Mouse (Mus musculus) adrenal gland, adult (tissue): ENCODE results near the gene Cacna2d3.

ENCODE experiments used
- DNase-seq, 2 experiments: peaks; one replicate each; pipeline ENCODE4 v3.0.0; 2022 to 2023; ENCODE audit warnings: low spot score in 1 of 2; ENCODE audit not compliant: inconsistent age in 2 of 2

The Cacna2d3 gene

DNA sequence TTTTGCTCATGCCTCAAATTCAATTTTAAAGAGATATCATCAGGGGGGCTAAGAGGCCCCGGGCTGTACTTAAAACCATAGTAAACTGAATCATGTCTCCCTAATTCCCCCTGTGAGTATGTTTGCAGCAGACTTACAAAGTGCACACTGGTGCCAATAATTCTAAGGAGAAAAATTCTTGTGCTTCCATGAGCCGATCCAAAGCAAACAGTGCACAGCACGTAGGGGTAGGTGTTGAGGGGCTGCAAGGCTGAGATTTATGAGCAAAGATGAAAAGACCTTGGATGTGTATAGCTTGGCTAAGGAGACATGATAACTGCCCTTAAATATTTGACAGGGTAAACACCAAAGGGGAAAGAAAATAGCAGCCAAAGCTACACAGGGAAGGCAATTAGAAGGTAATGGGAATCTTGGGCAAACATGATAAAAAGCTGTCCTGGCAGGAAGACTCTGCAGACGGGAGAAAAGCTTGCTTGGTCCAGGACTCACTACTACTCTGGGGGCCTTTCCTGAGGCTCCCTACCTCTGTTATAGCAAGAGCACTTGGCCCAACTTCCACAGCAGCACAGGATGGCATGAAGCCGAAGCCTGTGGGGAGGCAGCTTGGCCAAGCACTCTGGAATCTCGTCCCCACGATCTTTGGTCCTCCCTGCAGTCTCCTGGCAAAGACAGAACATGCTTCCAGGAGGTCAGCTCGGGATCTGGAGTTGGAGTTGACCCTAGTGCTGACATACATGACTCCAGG, 222.9 kb downstream of the Cacna2d3 start:
- no peak for DNase-seq

- no peak for DNase-seq
These were observed 225.1 kb downstream of the Cacna2d3 start for GRCm38 (mm10) chr14:29496552-29496951.

GRCm38 (mm10) chr14:29491786-29492185, 229.9 kb downstream of the Cacna2d3 start:
- DNase-seq = no peak

GRCm38 (mm10) chr14:29485416-29485815, 236.2 kb downstream of the Cacna2d3 start:
- DNase-seq = no peak

GRCm38 (mm10) chr14:29478403-29478983, 243.2 kb downstream of the Cacna2d3 start:
- DNase-seq = no peak

DNA sequence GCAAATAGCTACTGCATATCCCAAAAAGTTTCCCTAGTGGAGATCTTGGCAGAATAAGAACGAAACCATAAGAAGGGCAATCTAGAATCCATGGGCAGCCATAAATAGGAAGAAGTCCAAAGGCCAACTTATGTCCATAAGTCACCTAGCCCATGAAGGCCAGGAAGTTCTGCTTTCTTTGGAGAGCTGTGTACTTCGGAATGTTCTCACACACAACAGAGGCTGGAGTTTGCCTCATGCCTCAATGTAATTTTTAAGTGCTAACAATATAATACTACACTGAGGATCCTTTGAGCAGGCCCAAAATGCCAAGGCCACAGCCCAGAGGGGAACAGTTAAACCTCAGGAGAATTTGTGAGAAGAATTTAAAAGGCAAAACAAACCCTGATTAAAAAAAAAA, 257.4 kb downstream of the Cacna2d3 start:
- peak in 1 of 2 experiments; percentile 54 for DNase-seq

DNA sequence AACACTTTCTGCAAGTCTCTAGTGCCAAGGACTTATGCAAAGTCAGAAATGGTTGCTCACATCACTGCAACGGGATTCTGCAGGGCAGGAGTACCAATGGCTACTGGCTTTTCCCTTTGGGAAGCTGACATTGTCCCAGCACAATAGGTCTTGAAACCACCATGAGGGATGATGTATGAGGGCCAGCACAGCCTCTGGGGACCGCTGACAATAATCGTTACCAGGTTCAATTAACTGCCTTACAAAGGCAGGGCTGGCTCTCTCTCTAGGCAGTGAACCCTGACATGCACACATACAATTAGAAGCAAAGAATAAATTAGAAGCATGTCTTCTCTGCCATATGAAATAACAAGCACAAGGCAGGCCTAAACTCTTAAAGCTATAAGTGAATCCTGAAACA, 272.5 kb downstream of the Cacna2d3 start:
- DNase-seq = no peak

- DNase-seq = peak; percentile 27 to 85
These were observed 278.3 kb downstream of the Cacna2d3 start for GRCm38 (mm10) chr14:29443091-29444026.

GRCm38 (mm10) chr14:29442476-29442875, 279.2 kb downstream of the Cacna2d3 start:
- no peak for DNase-seq

DNA sequence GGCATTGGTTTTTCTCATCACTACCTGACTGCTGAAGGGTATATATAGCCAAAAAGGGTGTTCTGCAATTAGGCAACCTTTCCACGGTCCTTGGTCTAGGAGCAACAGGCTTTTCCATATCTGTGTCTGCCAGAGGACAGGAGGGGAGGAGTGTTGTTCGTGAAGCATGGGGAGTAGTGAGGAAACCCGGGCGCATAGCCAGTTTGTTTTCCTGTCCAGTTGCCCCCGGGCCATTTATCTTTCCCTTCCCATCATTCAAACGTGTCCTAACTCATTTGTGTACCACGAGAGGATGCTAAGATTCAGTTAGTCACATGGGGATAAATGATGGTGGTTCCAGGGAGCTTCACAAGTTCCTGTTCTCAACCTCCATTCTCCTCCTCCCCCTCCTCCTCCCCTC, 283.0 kb downstream of the Cacna2d3 start:
- DNase-seq = peak in 1 of 2 experiments; percentile 39

DNA sequence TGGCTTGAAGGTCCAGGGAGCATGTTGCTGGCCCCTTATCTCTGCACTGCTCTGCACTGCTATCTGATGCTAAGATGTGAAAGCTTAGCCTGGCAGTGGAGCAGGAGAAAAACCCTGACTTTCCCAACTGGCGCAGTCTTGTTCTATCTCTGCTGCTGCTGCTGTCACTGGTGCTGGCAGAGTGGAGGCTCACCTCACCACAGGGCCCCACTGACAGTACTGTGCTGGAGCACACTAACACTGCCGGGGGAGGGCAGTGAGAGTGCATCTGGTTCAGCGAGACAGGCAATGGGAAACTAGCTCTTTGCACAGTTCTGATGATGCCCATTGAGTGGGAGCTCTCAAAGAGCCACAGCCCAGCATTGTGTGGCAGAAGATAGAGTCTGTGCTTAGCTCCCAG, 283.4 kb downstream of the Cacna2d3 start:
- DNase-seq = peak; percentile 13 to 60

DNA sequence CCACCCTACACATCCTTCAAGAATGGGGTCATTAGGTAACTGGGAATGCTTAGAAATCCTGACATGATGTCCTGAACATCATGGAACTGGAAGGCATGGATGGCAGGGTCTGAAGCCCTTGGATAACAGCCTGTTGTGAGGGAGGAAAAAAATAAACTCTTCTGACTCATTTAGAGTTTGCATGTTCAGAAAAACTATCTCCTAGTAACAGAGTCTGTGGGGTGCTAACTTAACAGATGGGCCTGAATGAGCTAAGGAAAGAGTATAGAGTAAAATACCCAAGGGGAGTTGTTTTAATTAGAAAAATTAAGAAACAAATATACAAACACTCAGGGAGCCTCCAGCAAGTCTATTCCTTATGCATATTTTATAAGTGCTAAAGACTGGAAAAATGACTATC, 286.5 kb downstream of the Cacna2d3 start:
- no peak for DNase-seq

DNA sequence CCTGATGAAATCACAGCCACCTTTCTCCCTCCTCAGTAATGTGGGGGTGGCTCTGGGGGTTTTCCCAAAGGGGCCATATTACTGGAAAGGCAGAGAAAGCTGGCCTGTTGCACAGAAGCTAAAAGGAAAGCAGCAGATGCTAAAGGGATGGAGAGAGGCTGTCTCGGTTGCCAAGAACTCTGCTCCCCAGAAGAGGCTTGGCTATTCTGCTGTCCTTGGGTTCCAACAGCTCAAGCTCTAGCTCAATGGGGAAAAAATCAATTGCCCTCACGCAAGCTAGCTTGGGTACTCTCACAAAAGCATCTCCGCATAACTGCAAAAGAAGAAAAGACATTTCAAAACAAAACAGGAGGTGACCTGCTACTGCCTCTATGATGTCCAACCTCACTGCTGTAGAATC, 287.9 kb downstream of the Cacna2d3 start:
- DNase-seq = peak in 1 of 2 experiments; percentile 16

DNA sequence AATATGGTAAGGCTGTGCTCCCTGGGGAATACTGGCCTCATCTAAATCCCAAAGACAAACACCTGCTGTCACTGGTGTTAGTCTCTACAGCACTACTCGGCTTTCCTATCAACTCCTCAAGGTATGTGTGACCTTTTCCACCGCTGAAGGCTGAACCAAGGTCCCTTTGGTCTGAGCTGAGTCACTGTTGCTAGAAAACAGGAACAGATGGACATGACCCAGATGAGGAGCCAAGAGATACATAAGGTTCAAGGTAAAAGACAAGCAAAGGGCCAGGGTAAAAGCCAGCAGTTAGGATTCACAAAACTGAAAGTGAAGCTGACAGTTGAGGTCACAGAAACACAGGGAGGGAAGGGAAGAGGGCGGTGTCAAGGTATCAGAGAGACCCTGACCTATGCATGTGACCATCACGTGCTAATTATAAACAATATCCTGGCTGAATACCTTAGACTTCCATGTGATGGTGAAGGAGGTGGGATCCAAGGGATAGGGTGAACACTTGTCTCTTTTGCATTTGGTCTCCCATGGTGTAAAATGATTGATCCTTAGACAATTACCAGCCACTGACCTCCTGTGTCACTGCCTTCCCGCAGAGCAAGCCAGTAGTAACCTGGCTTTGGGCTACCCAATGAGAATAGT, 288.5 kb downstream of the Cacna2d3 start:
- peak; percentile 62 to 89 for DNase-seq

DNA sequence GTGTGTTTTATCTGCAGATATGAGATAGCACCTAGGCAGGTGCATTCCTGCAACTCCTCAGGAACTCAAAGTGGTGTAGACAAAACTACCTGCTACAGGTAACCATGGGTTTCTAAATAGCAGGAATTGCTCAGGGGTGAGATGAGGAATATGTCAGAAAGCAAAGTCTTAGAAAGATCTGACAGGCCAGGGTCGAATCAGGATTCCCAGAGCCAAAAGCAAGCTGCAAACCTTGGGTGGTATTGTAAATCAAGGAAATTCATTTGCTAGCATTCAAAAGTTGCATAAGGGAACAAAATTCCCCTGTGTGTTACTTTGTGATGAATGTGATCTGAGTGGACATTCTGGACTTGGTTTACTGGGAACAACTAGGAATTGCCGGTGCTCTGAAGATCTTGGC, 291.9 kb downstream of the Cacna2d3 start:
- peak; percentile 28 to 85 for DNase-seq

- no peak for DNase-seq
These were observed 296.0 kb downstream of the Cacna2d3 start for GRCm38 (mm10) chr14:29425666-29426065.

DNA sequence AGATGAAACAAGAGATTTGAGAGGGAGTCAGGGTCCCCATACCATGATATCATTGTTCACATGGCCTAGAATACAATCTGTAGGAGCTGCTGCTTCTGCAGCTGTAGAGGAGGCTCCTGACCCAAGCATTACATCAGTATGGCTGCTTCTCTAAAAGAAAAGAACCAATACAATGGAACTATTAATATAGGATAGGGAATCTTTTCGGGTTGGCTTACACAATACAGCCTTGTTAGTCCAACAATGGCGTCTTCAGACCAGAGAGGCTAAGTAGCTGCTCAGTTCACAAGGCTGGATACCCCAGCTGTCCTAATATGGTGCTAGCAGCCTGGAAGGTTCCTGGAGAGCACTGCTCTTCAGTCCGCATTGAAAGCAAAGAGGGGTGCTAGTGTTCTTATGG, 296.5 kb downstream of the Cacna2d3 start:
- no peak for DNase-seq

GRCm38 (mm10) chr14:29405878-29406165, 315.8 kb downstream of the Cacna2d3 start:
- no peak for DNase-seq

DNA sequence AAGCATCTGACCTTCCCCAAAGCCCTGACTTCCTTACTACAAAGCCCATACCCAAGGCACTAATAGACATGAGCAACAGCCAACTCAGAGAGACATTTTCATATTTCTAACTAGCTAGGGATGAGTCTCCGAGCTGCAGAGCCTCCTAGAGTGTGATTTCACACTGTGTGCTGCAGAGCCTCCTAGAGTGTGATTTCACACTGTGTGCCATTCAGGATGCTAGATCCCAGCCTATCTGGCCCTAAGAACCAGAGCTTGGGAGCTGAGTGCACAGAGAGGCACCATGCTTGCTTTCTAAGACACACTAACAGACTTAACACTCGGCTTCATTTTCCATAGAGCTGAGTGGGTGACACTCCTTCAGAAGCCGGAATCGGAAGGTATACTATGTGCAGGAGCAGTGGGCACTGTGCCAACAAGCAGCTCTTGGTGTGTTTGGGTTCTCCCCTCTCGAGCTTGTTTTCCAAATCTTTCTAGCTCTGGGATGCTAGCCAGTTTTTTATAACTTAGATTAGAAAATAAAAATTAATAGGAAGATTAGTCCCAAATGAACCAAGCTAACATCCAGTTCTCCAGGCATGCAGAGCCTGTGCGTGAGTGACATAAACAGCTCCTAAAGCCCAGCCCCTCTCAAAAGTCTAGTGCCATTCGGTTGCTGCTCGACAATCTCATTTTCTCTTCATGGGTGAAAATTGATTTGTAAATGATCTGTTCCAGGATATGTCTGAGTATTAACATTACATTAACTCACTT, 316.4 kb downstream of the Cacna2d3 start:
- no peak for DNase-seq
